Mouse (Mus musculus): ENCODE results near the gene Cyp2d40. TPM values are rescaled to one million over a fixed set of nuclear protein-coding genes. Genes with fewer than 3 reads are reported as not detected.

The Cyp2d40 gene
- total RNA-seq, 2 experiments from 2014 or later = not detected

Other genes with a start within 250 kb of the Cyp2d40 start
- gene Cyp2d12, start 209.1 kb downstream of the Cyp2d40 start, total RNA-seq (2014; fragmentation: Nextera tagmentation) = not detected in 2 replicates
- not detected in 2 replicates for gene Cyp2d12, start 209.1 kb downstream of the Cyp2d40 start, total RNA-seq (2017)
- gene Cyp2d34, start 143.2 kb downstream of the Cyp2d40 start, total RNA-seq (2014; fragmentation: Nextera tagmentation) = not detected in 2 replicates
- not detected in 2 replicates for gene Cyp2d34, start 143.2 kb downstream of the Cyp2d40 start, total RNA-seq (2017)
- gene Cyp2d26, start 30.1 kb upstream of the Cyp2d40 start, total RNA-seq (2014; fragmentation: Nextera tagmentation) = not detected in 2 replicates
- gene Cyp2d26, start 30.1 kb upstream of the Cyp2d40 start, total RNA-seq (2017) = not detected in 2 replicates
- 52.2 and 56.9 TPM in 2 replicates for gene Tcf20, start 223.7 kb upstream of the Cyp2d40 start, total RNA-seq (2014; fragmentation: Nextera tagmentation)
- gene Tcf20, start 223.7 kb upstream of the Cyp2d40 start, total RNA-seq (2017) = 76.8 and 81.2 TPM in 2 replicates

Data from granulocyte monocyte progenitor cell, adult 5-6 weeks (primary cell).